Mouse (Mus musculus) testis, adult 2 months (tissue): ENCODE results near the gene Tmem209.

Source experiments
- CTCF ChIP-seq: fragments of 200-500 bp; IDR thresholded peaks from 2 replicates; pipeline ENCODE4 v1.5.1; 2012; ENCODE audit warnings: low read depth, mild to moderate bottlenecking, inconsistent platforms, low read length, moderate library complexity; ENCODE audit not compliant: control insufficient read depth, insufficient read depth, insufficient replicate concordance
- POLR2A ChIP-seq: fragments of 200-500 bp; IDR thresholded peaks from 2 replicates; pipeline ENCODE4 v1.6.1; 2012; ENCODE audit warnings: low read depth, mild to moderate bottlenecking, inconsistent platforms, low read length, moderate library complexity; ENCODE audit not compliant: control insufficient read depth

DNA sequence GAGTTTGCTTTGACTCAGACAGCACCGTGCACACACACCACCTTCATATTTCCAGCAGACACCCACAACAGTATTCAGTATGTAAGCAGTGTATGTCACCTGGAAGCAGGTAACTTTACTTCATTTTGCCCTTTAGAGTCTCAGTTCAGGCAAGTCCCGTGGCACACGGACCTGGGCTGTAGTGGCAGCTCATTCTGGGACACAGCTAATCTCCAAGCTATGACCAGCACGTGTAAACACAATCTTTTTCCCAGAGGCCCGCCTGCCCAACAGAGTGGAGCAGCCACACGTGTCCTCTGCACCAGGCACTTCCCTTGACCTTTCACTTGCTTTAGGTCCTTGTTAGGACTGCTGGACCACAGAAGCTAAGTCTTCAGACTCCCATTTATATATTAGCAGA lies 23.1 kb downstream of the Tmem209 start:
- TF ChIP-seq CTCF (no peak), POLR2A (no peak)
